Mouse (Mus musculus) ovary, postnatal 10 days (tissue): Measurements from ENCODE around the gene Mchr1.

Experiments used
- DNase-seq: peaks from one replicate; pipeline ENCODE4 v3.0.0; 2022; ENCODE audit warnings: low spot score

The Mchr1 gene

DNA sequence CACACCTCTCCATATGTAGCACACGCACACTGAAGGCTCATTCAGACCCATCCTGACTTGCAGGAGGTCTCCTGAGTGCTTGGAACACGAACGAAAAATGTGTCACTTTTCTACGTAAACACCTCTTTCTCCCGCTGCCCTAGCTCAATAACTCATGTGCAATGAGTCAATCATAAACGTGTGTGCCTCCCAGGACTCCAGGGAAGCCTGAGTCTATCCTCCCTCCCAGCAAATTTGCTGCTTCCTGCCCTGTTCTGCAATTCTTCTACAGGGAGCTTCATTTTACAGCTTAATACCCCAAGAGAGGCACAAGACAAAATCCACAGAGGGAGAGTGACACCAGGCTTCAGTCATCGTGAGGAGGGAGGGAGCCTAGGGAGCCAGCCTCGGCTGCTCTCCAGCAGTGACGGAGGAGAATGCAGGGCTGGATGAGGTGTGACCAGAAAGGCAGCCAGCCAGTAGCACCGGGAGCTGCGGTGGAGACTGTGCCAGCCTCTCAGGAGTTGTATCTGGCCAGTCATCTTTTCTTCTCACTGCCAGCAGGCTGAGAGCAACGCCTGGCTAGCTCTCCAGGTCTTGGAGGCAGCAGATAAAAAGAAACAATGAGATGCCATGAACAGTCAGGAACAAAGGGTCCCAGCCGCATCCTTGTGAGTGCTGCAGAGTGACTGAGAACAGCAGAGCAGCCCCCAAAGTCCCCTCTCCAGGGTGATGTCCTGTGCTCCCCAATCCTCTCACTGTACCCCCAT, 37.2 kb downstream of the Mchr1 start:
- DNase-seq, result no peak

DNA sequence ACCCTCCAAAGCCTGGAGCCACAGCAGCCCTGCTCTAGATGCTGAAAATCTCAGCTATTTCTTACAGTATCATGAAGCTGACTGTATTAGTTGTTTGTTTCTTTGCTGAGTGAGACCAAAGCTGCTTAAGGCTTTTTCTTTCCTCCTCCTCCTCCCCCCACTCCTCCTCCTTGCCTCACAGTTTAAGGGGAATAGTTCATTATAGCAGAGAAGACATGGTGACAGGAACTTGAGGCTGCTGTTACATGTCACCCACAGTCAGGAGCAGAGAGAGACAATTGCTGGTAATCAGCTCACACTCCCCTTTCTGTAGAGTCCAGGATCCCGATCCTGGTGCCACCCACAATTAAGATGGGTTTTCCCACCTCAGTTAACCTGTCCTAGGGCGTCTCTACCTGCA, 38.1 kb downstream of the Mchr1 start:
- DNase-seq, result no peak

DNA sequence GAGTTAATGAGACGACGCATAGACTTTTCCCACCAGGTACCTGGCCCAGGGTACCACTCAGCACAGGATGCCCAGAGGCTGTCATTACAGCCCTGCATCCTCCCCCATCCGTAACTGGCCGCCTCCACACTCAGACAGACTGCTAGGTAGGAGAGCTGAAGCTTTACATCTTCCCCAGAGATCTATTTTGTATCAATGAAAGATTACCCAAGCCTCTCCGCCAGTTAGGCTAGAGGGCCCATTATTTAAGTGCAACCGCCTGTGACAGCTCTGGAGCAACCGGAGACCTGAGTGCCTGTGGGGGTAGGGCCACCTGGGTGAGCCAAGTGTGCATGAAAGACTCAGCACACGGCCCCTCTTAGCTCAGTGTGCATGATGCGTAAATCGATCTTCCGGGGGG, 42.6 kb downstream of the Mchr1 start:
- no peak for DNase-seq

DNA sequence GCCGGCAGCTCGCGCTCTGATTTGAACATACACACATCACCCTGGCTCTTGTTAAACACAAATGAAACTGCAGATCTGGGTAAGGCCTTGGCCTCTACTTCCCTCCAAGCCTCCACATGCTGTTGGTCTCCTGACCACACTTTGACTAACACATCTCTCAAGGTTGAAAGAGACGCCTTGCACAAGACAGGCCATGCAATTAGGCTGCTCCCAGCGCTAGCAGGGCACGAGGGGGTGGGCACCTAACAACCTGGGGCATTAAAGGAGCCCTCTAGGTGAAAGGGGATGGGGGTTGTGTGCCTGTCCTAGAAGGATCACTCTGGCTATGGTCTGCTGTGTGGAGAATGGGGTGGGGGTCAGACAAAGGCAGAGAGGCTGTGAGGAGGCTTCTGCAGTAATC, 43.4 kb downstream of the Mchr1 start:
- no peak for DNase-seq

DNA sequence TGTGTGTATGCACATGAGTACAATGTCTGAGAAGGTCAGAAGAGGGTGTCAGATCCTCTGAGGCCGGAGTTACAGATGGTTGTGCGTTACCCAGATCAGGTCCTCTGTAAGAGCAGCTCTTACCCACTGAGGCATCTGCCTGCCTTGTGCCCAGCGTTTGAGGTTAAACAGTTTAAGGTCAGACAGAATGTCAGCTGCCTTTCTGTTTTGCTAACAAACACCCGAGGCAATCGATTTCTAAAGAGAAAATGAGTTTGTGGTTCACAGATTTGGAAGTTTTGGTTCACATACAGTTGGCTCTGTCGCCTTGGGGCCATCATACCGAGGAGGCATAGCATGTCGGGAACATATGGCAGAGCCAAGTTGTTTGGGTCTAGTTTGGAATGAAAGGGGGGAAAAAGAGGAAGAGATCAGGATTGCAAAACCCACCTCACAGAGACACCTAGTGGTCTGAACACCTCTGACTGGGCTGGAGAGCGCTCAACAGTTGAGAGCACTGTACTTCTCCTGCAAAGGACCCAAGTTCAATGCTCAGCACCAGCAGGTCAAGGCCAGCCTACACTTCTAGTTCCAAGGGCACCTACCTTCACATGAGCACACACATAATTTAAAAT, 48.9 kb downstream of the Mchr1 start:
- no peak for DNase-seq
